Mouse (Mus musculus): ENCODE measurements around the gene Ptbp1. TPM values are rescaled to one million over a fixed set of nuclear protein-coding genes. Genes with fewer than 3 reads are reported as not detected.
A peak's percentile ranks its signal among the peaks of the same experiment; 100 is the strongest.

Gene Ptbp1
- 136 and 175 TPM in 2 replicates for polyA plus RNA-seq (2015; fragmentation: Nextera tagmentation; extraction: Ambion mirVana)

GRCm38 (mm10) chr10:79853860-79854795 lies at the start of gene Ptbp1:
Gene Ptbp1, plus strand, starts transcription at chr10:79854427.
- peak within 1 kb of the TSS; percentile 96 for H3K9ac ChIP-seq
- peak within 1 kb of the TSS; percentile 97 for H3K4me2 ChIP-seq
- WGBS (ENCODE audit: insufficient replicate concordance), result under 1% methylated on average over 75 of the region's 75 CpGs
- no peaks in the 10 kb centered on the region for H3K27me3 ChIP-seq
- H3K4me3 ChIP-seq (replicated peaks), result peak within 1 kb of the TSS; percentile 95
- H3K27ac ChIP-seq, result peak within 1 kb of the TSS; percentile 98
- H3K9me3 ChIP-seq (replicated peaks), result no peaks in the 10 kb centered on the region
- peaks cover 34% of the 10 kb centered on the region for H3K36me3 ChIP-seq
- peak; percentile 99 for DNase-seq
- peaks cover 78% of the 10 kb centered on the region for H3K4me1 ChIP-seq (replicated peaks)
- ATAC-seq (ENCODE audit: low read depth), result peak; percentile 87

DNA sequence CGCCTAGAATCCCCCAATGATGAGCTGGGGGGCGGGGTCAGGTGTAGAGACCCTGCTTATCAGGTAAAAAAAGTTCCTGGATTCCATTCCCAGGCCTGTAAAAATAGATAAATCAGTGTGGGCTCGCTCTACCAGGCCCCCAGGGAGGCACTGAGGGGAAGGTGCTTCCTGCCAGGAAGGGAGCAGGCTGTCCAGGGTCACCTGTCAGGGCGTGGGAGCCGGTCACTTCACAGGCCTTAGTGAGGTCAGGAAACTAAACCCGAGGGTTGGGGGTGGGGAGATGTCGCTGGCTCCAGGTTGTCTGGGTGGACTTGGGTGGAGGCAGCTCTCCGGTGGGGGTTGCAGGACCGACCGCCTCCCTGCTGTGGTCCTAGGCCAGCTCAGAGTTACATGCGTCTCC lies 48.6 kb upstream of the Ptbp1 start:
- no peak overlapping the region for H3K9ac ChIP-seq
- no peak overlapping the region for H3K27ac ChIP-seq
- ATAC-seq (ENCODE audit: low read depth) (no peak), DNase-seq (no peak)
- H3K4me2 ChIP-seq, result no peak overlapping the region
- H3K36me3 ChIP-seq, result no peaks in the 10 kb centered on the region
- no peak overlapping the region for H3K4me3 ChIP-seq (replicated peaks)
- H3K9me3 ChIP-seq (replicated peaks), result no peaks in the 10 kb centered on the region
- H3K27me3 ChIP-seq, result no peaks in the 10 kb centered on the region
- 38% methylated on average over 11 of the region's 11 CpGs for WGBS (ENCODE audit: insufficient replicate concordance)
- H3K4me1 ChIP-seq (replicated peaks), result peaks cover 79% of the 10 kb centered on the region

DNA sequence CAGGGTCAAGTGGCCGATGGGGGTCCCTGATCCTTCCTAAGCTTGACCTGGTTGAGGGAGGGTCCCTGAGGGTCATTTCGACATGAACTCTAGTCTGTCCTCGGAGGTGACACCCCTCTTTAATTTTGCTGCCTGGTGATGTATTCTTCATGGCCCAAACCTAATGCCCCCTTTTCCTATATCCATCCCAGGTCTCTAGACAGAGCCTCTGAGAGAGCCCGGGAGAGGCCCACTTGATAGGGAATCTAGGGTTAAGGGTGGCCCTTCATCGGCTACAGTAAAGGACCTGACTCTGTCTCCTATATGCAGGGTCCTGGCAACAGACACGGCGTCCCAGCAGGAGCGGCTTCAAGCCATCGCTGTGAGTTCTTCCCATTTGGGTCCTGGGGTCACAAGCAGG lies 47.9 kb upstream of the Ptbp1 start:
- H3K27me3 ChIP-seq, result no peaks in the 10 kb centered on the region
- H3K9me3 ChIP-seq (replicated peaks), result no peaks in the 10 kb centered on the region
- H3K4me1 ChIP-seq (replicated peaks), result peaks cover 73% of the 10 kb centered on the region
- 79% methylated on average over 9 of the region's 9 CpGs for WGBS (ENCODE audit: insufficient replicate concordance)
- H3K4me3 ChIP-seq (replicated peaks), result no peak overlapping the region
- no peak overlapping the region for H3K27ac ChIP-seq
- H3K4me2 ChIP-seq, result no peak overlapping the region
- H3K36me3 ChIP-seq, result no peaks in the 10 kb centered on the region
- H3K9ac ChIP-seq, result no peak overlapping the region
- ATAC-seq (ENCODE audit: low read depth), result no peak
- DNase-seq, result no peak

- WGBS (ENCODE audit: insufficient replicate concordance), result 60% methylated on average over 10 of the region's 10 CpGs
Measured at GRCm38 (mm10) chr10:79806972-79807371, 47.3 kb upstream of the Ptbp1 start.

GRCm38 (mm10) chr10:79807826-79808225 lies 46.4 kb upstream of the Ptbp1 start:
- H3K27ac ChIP-seq, result no peak overlapping the region
- H3K27me3 ChIP-seq, result no peaks in the 10 kb centered on the region
- DNase-seq, result no peak
- H3K4me1 ChIP-seq (replicated peaks), result peaks cover 63% of the 10 kb centered on the region
- no peak for ATAC-seq (ENCODE audit: low read depth)
- no peaks in the 10 kb centered on the region for H3K9me3 ChIP-seq (replicated peaks)
- H3K4me3 ChIP-seq (replicated peaks), result no peak overlapping the region
- no peak overlapping the region for H3K4me2 ChIP-seq
- no peak overlapping the region for H3K9ac ChIP-seq
- H3K36me3 ChIP-seq, result no peaks in the 10 kb centered on the region
- WGBS (ENCODE audit: insufficient replicate concordance), result 64% methylated on average over 11 of the region's 11 CpGs

More at GRCm38 (mm10) chr10:79806972-79807371, 47.3 kb upstream of the Ptbp1 start:
- Histone ChIP-seq H3K4me2 (no peak overlapping the region), H3K27ac (no peak overlapping the region), H3K4me1 (replicated peaks) (peaks cover 70% of the 10 kb centered on the region), H3K27me3 (no peaks in the 10 kb centered on the region), H3K4me3 (replicated peaks) (no peak overlapping the region), H3K9ac (no peak overlapping the region), H3K9me3 (replicated peaks) (no peaks in the 10 kb centered on the region), H3K36me3 (no peaks in the 10 kb centered on the region)
- ATAC-seq (ENCODE audit: low read depth) (peak; percentile 25; the same call in 1 of the 2 replicates), DNase-seq (peak; percentile 50)

- H3K9ac ChIP-seq, result no peak overlapping the region
- H3K4me3 ChIP-seq (replicated peaks), result no peak overlapping the region
- H3K4me1 ChIP-seq (replicated peaks), result peaks cover 54% of the 10 kb centered on the region
- ATAC-seq (ENCODE audit: low read depth) (no peak), DNase-seq (no peak)
- H3K36me3 ChIP-seq, result no peaks in the 10 kb centered on the region
- no peak overlapping the region for H3K27ac ChIP-seq
- no peak overlapping the region for H3K4me2 ChIP-seq
- H3K9me3 ChIP-seq (replicated peaks), result no peaks in the 10 kb centered on the region
- H3K27me3 ChIP-seq, result no peaks in the 10 kb centered on the region
- 79% methylated on average over 11 of the region's 11 CpGs for WGBS (ENCODE audit: insufficient replicate concordance)
Measured at GRCm38 (mm10) chr10:79808728-79809127, 45.5 kb upstream of the Ptbp1 start.

DNA sequence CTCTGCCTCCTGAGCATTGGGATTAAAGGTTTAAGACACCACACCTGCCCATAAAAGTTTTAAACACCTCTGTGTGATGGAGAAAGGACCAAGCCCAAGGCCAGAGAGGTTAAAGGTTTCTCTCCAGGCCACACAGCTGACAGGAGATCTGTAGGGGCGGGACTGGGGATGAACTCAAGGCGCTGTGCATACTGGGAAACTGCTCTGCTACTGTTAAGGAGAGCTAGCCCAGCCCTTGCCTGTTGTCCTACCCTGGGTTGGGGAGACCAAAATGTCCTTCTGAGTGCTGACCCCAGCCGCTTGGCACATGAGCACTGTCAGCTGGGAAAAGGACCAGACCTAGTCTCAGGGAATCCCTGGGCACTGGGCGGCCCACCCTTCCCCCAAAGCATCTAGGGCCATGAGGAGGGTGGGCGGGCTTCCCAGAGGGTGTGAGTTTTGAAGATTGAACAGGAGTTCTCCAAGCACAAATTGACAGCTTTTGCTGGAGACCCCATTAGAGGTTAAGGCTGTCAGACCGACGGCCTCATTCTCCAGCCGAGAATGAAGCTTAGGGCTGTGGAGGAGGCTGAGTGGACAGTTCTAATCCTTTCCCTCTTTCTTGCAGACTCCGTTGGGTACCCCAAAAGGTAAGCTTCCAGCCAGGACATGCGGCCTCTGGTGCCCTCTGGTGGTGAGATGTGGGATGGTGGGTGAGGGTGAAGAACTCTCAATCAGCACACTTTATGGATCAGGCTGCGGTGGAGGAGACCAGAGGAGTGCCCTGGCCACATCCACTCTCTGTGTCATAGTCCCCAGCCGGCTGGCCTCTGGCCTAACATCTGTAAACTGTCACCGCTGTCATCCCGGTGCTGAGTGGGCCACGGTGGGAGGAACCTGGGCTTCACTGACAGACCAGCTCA lies 42.2 kb upstream of the Ptbp1 start:
- ATAC-seq (ENCODE audit: low read depth), result 0 out of 2 replicates have a peak, but pooled peaks have one; percentile 41
- Histone ChIP-seq H3K4me3 (replicated peaks) (no peak overlapping the region), H3K27me3 (no peaks in the 10 kb centered on the region), H3K9ac (no peak overlapping the region), H3K4me2 (no peak overlapping the region), H3K4me1 (replicated peaks) (peaks cover 31% of the 10 kb centered on the region), H3K9me3 (replicated peaks) (no peaks in the 10 kb centered on the region), H3K27ac (no peak overlapping the region), H3K36me3 (no peaks in the 10 kb centered on the region)
- WGBS (ENCODE audit: insufficient replicate concordance), result 25% methylated on average over 15 of the region's 15 CpGs
- peak; percentile 61 for DNase-seq

DNA sequence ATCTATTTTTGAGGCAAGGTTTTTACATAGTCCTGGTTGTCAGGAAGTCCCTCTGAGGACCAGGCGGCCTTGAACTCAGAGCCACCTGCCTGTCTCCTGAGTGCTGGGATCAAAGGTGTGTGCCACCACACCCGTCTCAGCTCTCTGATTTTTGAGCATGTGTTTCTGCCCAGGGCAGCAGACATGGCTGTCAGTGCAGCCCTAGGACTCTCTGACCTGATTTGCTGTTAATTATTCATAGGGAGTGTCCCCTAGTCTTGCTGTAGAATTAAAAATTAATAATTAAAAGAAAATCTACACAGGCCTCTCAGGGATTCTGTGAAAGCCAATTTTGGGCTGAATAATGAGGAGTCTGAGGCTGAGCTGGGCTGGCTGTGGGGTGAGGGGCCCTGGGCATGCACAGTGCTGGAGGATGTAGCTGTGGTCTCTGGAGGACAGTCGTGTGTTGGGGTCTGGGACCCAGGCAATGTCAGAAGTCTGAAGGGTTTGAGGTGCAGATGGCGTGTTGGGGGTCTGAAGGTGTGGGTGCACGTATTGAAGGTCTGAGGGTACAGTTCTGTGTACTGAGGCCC lies 39.9 kb upstream of the Ptbp1 start:
- Histone ChIP-seq H3K27ac (no peak overlapping the region), H3K9ac (no peak overlapping the region), H3K4me1 (replicated peaks) (peaks cover 17% of the 10 kb centered on the region), H3K4me2 (no peak overlapping the region), H3K27me3 (no peaks in the 10 kb centered on the region), H3K9me3 (replicated peaks) (no peaks in the 10 kb centered on the region), H3K36me3 (no peaks in the 10 kb centered on the region), H3K4me3 (replicated peaks) (no peak overlapping the region)
- ATAC-seq (ENCODE audit: low read depth), result no peak
- no peak for DNase-seq
- 61% methylated on average over 5 of the region's 5 CpGs for WGBS (ENCODE audit: insufficient replicate concordance)

DNA sequence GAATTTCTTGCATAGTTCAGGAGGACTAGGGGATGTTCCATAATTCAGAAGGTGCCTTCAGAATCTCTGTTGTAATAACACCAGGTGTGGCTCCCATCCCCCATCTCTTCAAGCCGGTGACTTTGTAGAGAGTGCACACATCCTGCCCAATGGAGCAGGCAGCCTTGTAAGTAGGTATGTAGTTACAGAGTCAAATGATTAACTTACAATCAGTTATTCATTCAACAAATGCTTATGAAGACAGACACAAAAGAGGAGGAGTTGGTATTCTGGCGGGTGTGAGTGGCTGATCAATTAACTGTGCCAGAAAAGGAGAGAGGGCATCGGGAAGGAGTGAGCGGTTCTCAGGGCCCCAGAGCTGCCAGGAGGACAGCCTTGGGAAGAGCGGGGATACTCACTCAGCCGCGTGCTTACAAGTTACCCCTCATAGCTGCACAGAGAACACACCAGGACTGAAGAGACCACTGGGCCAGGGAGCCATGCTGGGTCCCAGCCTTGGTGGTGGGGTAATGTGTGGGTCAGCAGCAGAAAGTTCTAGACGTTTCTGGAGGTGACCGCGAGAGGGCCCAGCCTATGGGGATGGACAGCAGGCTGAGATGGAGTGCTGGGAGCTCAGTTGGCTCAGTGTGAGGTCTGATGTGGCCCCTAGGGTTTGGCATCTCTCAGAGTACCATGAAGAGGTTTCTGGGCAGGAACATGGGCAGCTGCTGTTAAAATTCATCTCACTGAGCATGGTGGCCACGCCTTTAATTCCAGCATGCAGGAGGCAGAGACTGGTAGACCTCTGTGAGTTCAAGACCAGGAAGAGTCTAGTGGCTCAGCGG lies 38.3 kb upstream of the Ptbp1 start:
- H3K27ac ChIP-seq, result no peak overlapping the region
- no peak overlapping the region for H3K9ac ChIP-seq
- ATAC-seq (ENCODE audit: low read depth) (no peak), DNase-seq (no peak)
- H3K4me2 ChIP-seq, result no peak overlapping the region
- H3K9me3 ChIP-seq (replicated peaks), result no peaks in the 10 kb centered on the region
- H3K4me3 ChIP-seq (replicated peaks), result no peak overlapping the region
- H3K27me3 ChIP-seq, result no peaks in the 10 kb centered on the region
- H3K4me1 ChIP-seq (replicated peaks), result peaks cover 17% of the 10 kb centered on the region
- WGBS (ENCODE audit: insufficient replicate concordance), result 72% methylated on average over 12 of the region's 12 CpGs
- no peaks in the 10 kb centered on the region for H3K36me3 ChIP-seq

DNA sequence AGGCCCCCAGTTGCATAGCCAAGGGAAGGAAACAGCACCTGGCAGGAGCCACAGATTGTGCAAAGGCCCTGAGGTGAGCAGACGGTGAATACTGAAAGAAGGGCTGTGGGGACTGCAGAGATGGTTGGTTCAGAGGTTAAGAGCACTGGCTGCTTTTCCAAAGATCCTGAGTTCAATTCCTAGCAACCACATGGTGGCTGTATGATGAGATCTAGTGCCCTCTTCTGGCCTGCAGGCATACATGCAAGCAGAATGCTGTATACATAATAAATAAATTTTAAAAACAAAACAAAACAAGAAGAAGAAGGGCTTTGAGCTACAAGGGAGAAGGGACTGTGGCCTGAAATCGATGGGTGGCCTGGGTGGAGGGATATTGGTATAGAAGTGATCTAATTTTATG lies 37.1 kb upstream of the Ptbp1 start:
- Histone ChIP-seq H3K4me1 (replicated peaks) (peaks cover 14% of the 10 kb centered on the region), H3K4me3 (replicated peaks) (no peak overlapping the region), H3K27ac (no peak overlapping the region), H3K4me2 (no peak overlapping the region), H3K9me3 (replicated peaks) (no peaks in the 10 kb centered on the region), H3K9ac (no peak overlapping the region), H3K27me3 (no peaks in the 10 kb centered on the region), H3K36me3 (no peaks in the 10 kb centered on the region)
- WGBS (ENCODE audit: insufficient replicate concordance), result 32% methylated on average over 2 of the region's 2 CpGs
- no peak for ATAC-seq (ENCODE audit: low read depth)
- DNase-seq, result no peak

Data from liver, embryonic 13.5 days (tissue).